Mouse (Mus musculus) brain, embryonic 14.5 days (tissue): ENCODE results near the gene Sec23ip.

Experiments used
- CTCF ChIP-seq: fragments of 200-500 bp; IDR thresholded peaks from 2 replicates; pipeline ENCODE4 v1.5.1; 2012; ENCODE audit warnings: inconsistent platforms, mild to moderate bottlenecking, moderate library complexity, borderline replicate concordance; ENCODE audit not compliant: insufficient read depth, insufficient read length; ENCODE audit errors: extremely low read depth
- POLR2A ChIP-seq: fragments of 200-500 bp; IDR thresholded peaks from 2 replicates; pipeline ENCODE4 v1.6.1; 2012; ENCODE audit warnings: mild to moderate bottlenecking, inconsistent platforms, borderline replicate concordance; ENCODE audit not compliant: poor library complexity, insufficient read depth, insufficient read length, severe bottlenecking; ENCODE audit errors: extremely low read depth

DNA sequence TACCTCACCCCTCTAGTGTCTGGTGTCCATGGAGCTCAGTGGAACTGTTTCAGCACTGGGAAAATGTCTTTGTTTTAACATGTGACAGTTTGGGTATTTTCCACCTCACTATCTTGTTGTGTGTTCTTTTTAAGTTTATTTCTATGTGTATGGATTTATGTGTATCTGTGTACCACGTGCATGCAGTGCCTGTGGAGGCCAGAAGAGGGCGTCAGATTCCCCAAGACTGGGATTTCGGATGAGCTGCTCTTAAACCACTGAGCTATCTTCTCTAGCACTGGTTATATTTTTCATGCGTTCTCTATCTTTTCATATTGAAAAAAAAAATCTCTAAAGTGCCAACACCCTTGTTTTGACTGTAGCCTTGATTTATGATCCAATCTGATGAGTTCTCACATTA, 88.5 kb downstream of the Sec23ip start:
- TF ChIP-seq POLR2A, result no peak
- TF ChIP-seq CTCF, result peak; percentile 34; the same call in 1 of the 2 replicates
